Comparison of ENCODE assay signal across 8 mouse cellular contexts in the genomic region with DNA sequence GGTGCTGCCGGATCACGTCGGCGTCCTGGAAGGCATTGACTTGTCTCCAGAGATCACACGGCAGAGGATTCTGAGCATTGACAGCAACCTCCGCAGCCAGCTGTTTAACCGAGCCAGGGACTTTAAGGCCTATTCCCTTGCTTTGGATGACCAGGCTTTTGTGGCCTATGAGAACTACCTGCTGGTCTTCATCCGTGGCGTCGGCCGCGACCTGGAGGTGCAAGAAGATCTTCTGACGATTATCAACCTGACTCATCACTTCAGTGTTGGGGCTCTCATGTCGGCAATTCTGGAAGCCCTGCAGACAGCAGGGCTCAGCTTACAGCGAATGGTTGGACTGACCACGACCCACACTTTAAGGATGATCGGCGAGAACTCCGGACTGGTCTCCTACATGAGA. TPM values are rescaled to one million over a fixed set of nuclear protein-coding genes. Genes with fewer than 3 reads are reported as not detected.
DNase-seq lines count a peak whose midpoint lies in the region; ATAC-seq lines count a peak whose summit lies in the region.

No protein-coding gene starts in this region.

- peak overlapping the region; percentile 79 for H3K4me3 ChIP-seq in heart, embryonic 15.5 days
- peak overlapping the region; percentile 82 for H3K4me3 ChIP-seq in embryonic facial prominence, embryonic 11.5 days (ENCODE audit: low read depth, low read length)
- H3K4me3 ChIP-seq in hindbrain, embryonic 16.5 days (ENCODE audit: low read length), result peak overlapping the region; percentile 87
- H3K4me3 ChIP-seq in midbrain, embryonic 10.5 days, result peak overlapping the region; percentile 92

- 4% methylated on average over 19 of the region's 19 CpGs for WGBS in heart, embryonic 15.5 days
- 12% methylated on average over 19 of the region's 19 CpGs for WGBS in embryonic facial prominence, embryonic 11.5 days
- WGBS in hindbrain, embryonic 16.5 days, result 12% methylated on average over 19 of the region's 19 CpGs
- 21% methylated on average over 19 of the region's 19 CpGs for WGBS in midbrain, embryonic 10.5 days

- peak overlapping the region; percentile 96 for H3K27ac ChIP-seq in heart, embryonic 15.5 days
- H3K27ac ChIP-seq in embryonic facial prominence, embryonic 11.5 days (replicated peaks; ENCODE audit: low read depth, low read length), result peak overlapping the region; percentile 92
- peak overlapping the region; percentile 97 for H3K27ac ChIP-seq in hindbrain, embryonic 16.5 days (ENCODE audit: low read depth, low read length)
- H3K27ac ChIP-seq in midbrain, embryonic 10.5 days (replicated peaks), result peak overlapping the region; percentile 97

- peak overlapping the region; percentile 85 for H3K9ac ChIP-seq in heart, embryonic 15.5 days
- H3K9ac ChIP-seq in embryonic facial prominence, embryonic 11.5 days (replicated peaks; ENCODE audit: low read length), result peak overlapping the region; percentile 92
- peak overlapping the region; percentile 94 for H3K9ac ChIP-seq in hindbrain, embryonic 16.5 days (ENCODE audit: low read depth, low read length)

- H3K4me2 ChIP-seq in heart, embryonic 15.5 days, result peak overlapping the region; percentile 76
- peak overlapping the region; percentile 67 for H3K4me2 ChIP-seq in embryonic facial prominence, embryonic 11.5 days (ENCODE audit: low read depth, low read length)
- peak overlapping the region; percentile 79 for H3K4me2 ChIP-seq in hindbrain, embryonic 16.5 days (ENCODE audit: low read length)

- H3K9me3 ChIP-seq in heart, embryonic 15.5 days (replicated peaks), result no peaks in the 10 kb centered on the region
- no peaks in the 10 kb centered on the region for H3K9me3 ChIP-seq in embryonic facial prominence, embryonic 11.5 days (replicated peaks; ENCODE audit: control insufficient read depth, low read length)
- H3K9me3 ChIP-seq in hindbrain, embryonic 16.5 days (ENCODE audit: control insufficient read depth, low read length), result no peaks in the 10 kb centered on the region
- H3K9me3 ChIP-seq in midbrain, embryonic 10.5 days (replicated peaks), result no peaks in the 10 kb centered on the region

- H3K4me1 ChIP-seq in heart, embryonic 15.5 days (replicated peaks), result peaks cover 46% of the 10 kb centered on the region
- H3K4me1 ChIP-seq in embryonic facial prominence, embryonic 11.5 days (ENCODE audit: control insufficient read depth, insufficient read depth, low read length), result no peaks in the 10 kb centered on the region; the same call in 1 of the 2 replicates
- H3K4me1 ChIP-seq in hindbrain, embryonic 16.5 days (ENCODE audit: control insufficient read depth, insufficient read depth, low read depth, low read length), result peaks cover 44% of the 10 kb centered on the region
- peaks cover 53% of the 10 kb centered on the region for H3K4me1 ChIP-seq in midbrain, embryonic 10.5 days

- ATAC-seq in heart, embryonic 15.5 days (replicated peaks; ENCODE audit: insufficient number of reproducible peaks, insufficient read depth, low FRiP score, low read depth), result no peak
- ATAC-seq in embryonic facial prominence, embryonic 11.5 days (replicated peaks; ENCODE audit: insufficient number of reproducible peaks, low FRiP score, low TSS enrichment, low read depth), result no peak
- no peak for ATAC-seq in hindbrain, embryonic 16.5 days
- no peak for ATAC-seq in activated CD4-positive, CD25-positive, alpha-beta regulatory T cell, adult 4 months

- DNase-seq in heart, adult 11 months, result no peak
- peak; percentile 2 to 3 for DNase-seq in CD8-positive naive resting alpha-beta T cell, adult 2 months (ENCODE audit: low read depth in 2 of 2, low spot score in 2 of 2)
- peak; percentile 9 for DNase-seq in embryonic facial prominence, embryonic 11.5 days (ENCODE audit: low spot score)
- no peak for DNase-seq in midbrain, embryonic 10.5 days (ENCODE audit: low spot score)
- no peak for DNase-seq in right cerebral cortex, postnatal 36 days (ENCODE audit: low spot score in 2 of 2)

- no peaks in the 10 kb centered on the region for H3K27me3 ChIP-seq in heart, embryonic 15.5 days
- H3K27me3 ChIP-seq in embryonic facial prominence, embryonic 11.5 days (ENCODE audit: control insufficient read depth, insufficient read depth, low read length), result no peaks in the 10 kb centered on the region
- no peaks in the 10 kb centered on the region for H3K27me3 ChIP-seq in hindbrain, embryonic 16.5 days (replicated peaks; ENCODE audit: control insufficient read depth, insufficient read depth, low read length)
- H3K27me3 ChIP-seq in midbrain, embryonic 10.5 days (ENCODE audit: low read depth, poor library complexity, severe bottlenecking), result no peaks in the 10 kb centered on the region

- H3K36me3 ChIP-seq in heart, embryonic 15.5 days, result peaks cover 16% of the 10 kb centered on the region; the same call in 1 of the 2 replicates
- no peaks in the 10 kb centered on the region for H3K36me3 ChIP-seq in embryonic facial prominence, embryonic 11.5 days (replicated peaks; ENCODE audit: control insufficient read depth, insufficient read depth, low read depth, low read length)
- peaks cover 3% of the 10 kb centered on the region; the same call in 1 of the 2 replicates for H3K36me3 ChIP-seq in hindbrain, embryonic 16.5 days (ENCODE audit: control insufficient read depth, insufficient read depth, low read length)
- H3K36me3 ChIP-seq in midbrain, embryonic 10.5 days, result peaks cover 49% of the 10 kb centered on the region

RNA-seq across cellular contexts. Expression of gene Epm2aip1, which starts 0.6 kb away (rescaled TPM):
- polyA plus RNA-seq in heart, embryonic 15.5 days (2015; fragmentation: Nextera tagmentation; extraction: Ambion mirVana), result 18.4 and 20.9 TPM in 2 replicates
- 42.2 and 46.5 TPM in 2 replicates for polyA plus RNA-seq in embryonic facial prominence, embryonic 11.5 days (2014; fragmentation: Nextera tagmentation; extraction: Ambion mirVana)
- polyA plus RNA-seq in hindbrain, embryonic 16.5 days (2015; fragmentation: Nextera tagmentation; extraction: Ambion mirVana), result 46.2 and 60.4 TPM in 2 replicates
- polyA plus RNA-seq in midbrain, embryonic 10.5 days (2016; fragmentation: Nextera tagmentation; extraction: Ambion mirVana), result 25.3 and 30.4 TPM in 2 replicates
- polyA plus RNA-seq in activated CD4-positive, CD25-positive, alpha-beta regulatory T cell, adult 4 months (2017; shearing (Covaris generic)), result 1 to 10 TPM; 6.6 to 9.3 TPM

RNA-seq across cellular contexts. Expression of gene Mlh1, which starts 0.8 kb away (rescaled TPM):
- 31.4 and 34.1 TPM in 2 replicates for polyA plus RNA-seq in heart, embryonic 15.5 days (2015; fragmentation: Nextera tagmentation; extraction: Ambion mirVana)
- 50.6 and 56.4 TPM in 2 replicates for polyA plus RNA-seq in embryonic facial prominence, embryonic 11.5 days (2014; fragmentation: Nextera tagmentation; extraction: Ambion mirVana)
- 25.5 and 29.2 TPM in 2 replicates for polyA plus RNA-seq in hindbrain, embryonic 16.5 days (2015; fragmentation: Nextera tagmentation; extraction: Ambion mirVana)
- polyA plus RNA-seq in midbrain, embryonic 10.5 days (2016; fragmentation: Nextera tagmentation; extraction: Ambion mirVana), result 51.9 and 54.3 TPM in 2 replicates
- polyA plus RNA-seq in activated CD4-positive, CD25-positive, alpha-beta regulatory T cell, adult 4 months (2017; shearing (Covaris generic)), result 10 to 100 TPM; 11.7 to 12.6 TPM

RNA-seq across cellular contexts. Expression of gene Trank1, which starts 39.2 kb away (rescaled TPM):
- polyA plus RNA-seq in heart, embryonic 15.5 days (2015; fragmentation: Nextera tagmentation; extraction: Ambion mirVana), result 0.15 TPM in 1 of 2 replicates, not detected in the other
- polyA plus RNA-seq in embryonic facial prominence, embryonic 11.5 days (2014; fragmentation: Nextera tagmentation; extraction: Ambion mirVana), result 0.04 and 0.11 TPM in 2 replicates
- 11.6 TPM in 2 replicates for polyA plus RNA-seq in hindbrain, embryonic 16.5 days (2015; fragmentation: Nextera tagmentation; extraction: Ambion mirVana)
- polyA plus RNA-seq in midbrain, embryonic 10.5 days (2016; fragmentation: Nextera tagmentation; extraction: Ambion mirVana), result 0.05 and 0.39 TPM in 2 replicates
- polyA plus RNA-seq in activated CD4-positive, CD25-positive, alpha-beta regulatory T cell, adult 4 months (2017; shearing (Covaris generic)), result under 1 TPM in 1 of 2 experiments, not detected in 1; 0.45 TPM

Comparison
In these comparisons a context has a peak if more than half of its experiments do, and no peak if none do; other contexts are left out.
1. DNase-seq: peak in CD8-positive naive resting alpha-beta T cell, adult 2 months (2 of 2) and embryonic facial prominence, embryonic 11.5 days (single experiment); none in heart, adult 11 months (single experiment), midbrain, embryonic 10.5 days (single experiment) and right cerebral cortex, postnatal 36 days (0 of 2).
2. Peak in every context shown above with its lines, with median percentiles within 50 percentile points of each other: H3K27ac ChIP-seq, H3K4me2 ChIP-seq, H3K4me3 ChIP-seq and H3K9ac ChIP-seq.